Mouse (Mus musculus) intestine, embryonic 16.5 days (tissue): ENCODE data around the gene Pop7. TPM values are rescaled to one million over a fixed set of nuclear protein-coding genes. Genes with fewer than 3 reads are reported as not detected.

Source experiments
- ATAC-seq: fragments of 200-750 bp; cut with Nextera tagmentation; 2 replicates; pipeline ENCODE4 v1.8.0; 2017; ENCODE audit warnings: moderate TSS enrichment, moderate library complexity
- H3K27ac ChIP-seq: fragments of 300-500 bp; sonication (generic); 2 replicates; pipeline ENCODE4 v1.5.1; 2014; ENCODE audit warnings: mild to moderate bottlenecking, low read length
- H3K27me3 ChIP-seq: fragments of 300-500 bp; sonication (generic); replicated peaks from 2 replicates; pipeline ENCODE4 v1.6.1; 2014; ENCODE audit warnings: low read length, control low read depth, mixed read lengths; ENCODE audit not compliant: control insufficient read depth, insufficient read depth
- H3K36me3 ChIP-seq: fragments of 300-500 bp; sonication (generic); 2 replicates; pipeline ENCODE4 v1.6.1; 2014; ENCODE audit warnings: low read length, control low read depth; ENCODE audit not compliant: control insufficient read depth, insufficient read depth
- H3K4me1 ChIP-seq: fragments of 300-500 bp; sonication (generic); 2 replicates; pipeline ENCODE4 v1.6.1; 2014; ENCODE audit warnings: low read length, control low read depth, mixed read lengths; ENCODE audit not compliant: control insufficient read depth, insufficient read depth
- H3K4me2 ChIP-seq: fragments of 300-500 bp; sonication (generic); 2 replicates; pipeline ENCODE4 v1.6.1; 2014; ENCODE audit warnings: low read depth, low read length, control low read depth
- H3K4me3 ChIP-seq: fragments of 300-500 bp; sonication (generic); 2 replicates; pipeline ENCODE4 v1.5.1; 2014; ENCODE audit warnings: mild to moderate bottlenecking, low read length
- H3K9ac ChIP-seq: fragments of 300-500 bp; sonication (generic); 2 replicates; pipeline ENCODE4 v1.6.1; 2014; ENCODE audit warnings: low read depth, low read length
- H3K9me3 ChIP-seq: fragments of 300-500 bp; sonication (generic); 2 replicates; pipeline ENCODE4 v1.6.1; 2016; ENCODE audit warnings: low read length, control low read depth; ENCODE audit not compliant: control insufficient read depth
- WGBS: fragments of 180-500 bp; shearing (Covaris S2); extraction: QIAGEN DNeasy Blood & Tissue Kit; methylation state at CpG from one replicate; pipeline ENCODE4 v1.1.7; 2014; 5-methylcytosine and 5-hydroxymethylcytosine counted together
- polyA plus RNA-seq: library from polyadenylated mRNA; unstranded; fragments of >200 nt; fragmentation: Nextera tagmentation; extraction: Ambion mirVana; gene quantifications from 2 replicates; pipeline ENCODE4 v1.2.1, GENCODE M21; 2015

The Pop7 gene
- polyA plus RNA-seq, 1 experiment from 2014 or later: 62.1 TPM

GRCm38 (mm10) chr5:137521861-137522260, 19.5 kb upstream of the Pop7 start:
- peaks cover 8% of the 10 kb centered on the region for H3K4me1 ChIP-seq
- H3K9ac ChIP-seq: no peak overlapping the region
- H3K36me3 ChIP-seq: peaks cover 50% of the 10 kb centered on the region
- no peak overlapping the region for H3K4me2 ChIP-seq
- no peaks in the 10 kb centered on the region for H3K27me3 ChIP-seq
- ATAC-seq: no peak
- 75% methylated on average over 9 of the region's 9 CpGs for WGBS
- H3K9me3 ChIP-seq: no peaks in the 10 kb centered on the region
- no peak overlapping the region for H3K27ac ChIP-seq
- no peak overlapping the region for H3K4me3 ChIP-seq

GRCm38 (mm10) chr5:137519691-137520550, 17.6 kb upstream of the Pop7 start:
- 91% methylated on average over 27 of the region's 27 CpGs for WGBS
- no peaks in the 10 kb centered on the region for H3K9me3 ChIP-seq
- no peak overlapping the region for H3K4me2 ChIP-seq

DNA sequence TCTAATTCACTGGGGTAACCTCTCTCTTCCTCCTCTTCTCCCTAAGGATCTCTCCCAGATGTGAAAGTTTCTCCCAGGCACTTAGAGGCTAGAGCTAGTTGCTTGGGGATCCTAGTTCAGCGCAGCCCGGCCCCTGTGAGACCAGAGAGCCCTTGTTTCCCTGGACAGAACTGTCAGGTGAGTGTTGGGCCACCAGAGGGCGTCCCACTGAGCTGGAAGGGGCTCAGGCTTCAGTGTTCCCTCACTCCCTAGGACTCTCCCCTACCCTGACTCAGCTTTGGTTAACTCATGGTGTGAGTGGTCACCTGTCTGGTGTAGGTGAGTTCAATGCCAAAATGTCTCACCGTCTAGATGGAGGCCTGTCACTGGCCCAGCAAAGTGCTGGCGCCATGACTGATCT, 16.1 kb upstream of the Pop7 start, which contains the start of gene Gigyf1:
TSS of gene Gigyf1 (plus strand) at position 113 of the 400 bp plus-strand sequence.
- Histone ChIP-seq H3K27me3 (no peaks in the 10 kb centered on the region), H3K4me3 (no peak within 1 kb of the TSS), H3K4me2 (no peak within 1 kb of the TSS), H3K4me1 (peaks cover 5% of the 10 kb centered on the region; the same call in 1 of the 2 replicates), H3K27ac (no peak within 1 kb of the TSS), H3K36me3 (peaks cover 31% of the 10 kb centered on the region), H3K9me3 (no peaks in the 10 kb centered on the region), H3K9ac (no peak within 1 kb of the TSS)
- WGBS: 80% methylated on average over 5 of the region's 5 CpGs
- ATAC-seq: no peak

More at GRCm38 (mm10) chr5:137519691-137520550, 17.6 kb upstream of the Pop7 start:
- no peak overlapping the region for H3K27ac ChIP-seq
- no peak overlapping the region for H3K4me3 ChIP-seq
- H3K9ac ChIP-seq: no peak overlapping the region
- ATAC-seq: no peak
- peaks cover 43% of the 10 kb centered on the region for H3K36me3 ChIP-seq
- no peaks in the 10 kb centered on the region for H3K27me3 ChIP-seq
- H3K4me1 ChIP-seq: no peaks in the 10 kb centered on the region

GRCm38 (mm10) chr5:137514811-137515210, 12.5 kb upstream of the Pop7 start:
- Histone ChIP-seq H3K4me2 (no peak overlapping the region), H3K36me3 (peaks cover 11% of the 10 kb centered on the region), H3K9ac (no peak overlapping the region), H3K4me1 (peaks cover 27% of the 10 kb centered on the region), H3K4me3 (no peak overlapping the region), H3K27me3 (no peaks in the 10 kb centered on the region), H3K27ac (no peak overlapping the region), H3K9me3 (no peaks in the 10 kb centered on the region)
- no peak for ATAC-seq
- WGBS: 85% methylated on average over 3 of the region's 3 CpGs

GRCm38 (mm10) chr5:137513951-137514721, 11.8 kb upstream of the Pop7 start:
- ATAC-seq: no peak
- WGBS: 84% methylated on average over 12 of the region's 12 CpGs

GRCm38 (mm10) chr5:137512847-137513794, 10.8 kb upstream of the Pop7 start:
- H3K9me3 ChIP-seq: no peaks in the 10 kb centered on the region
- ATAC-seq: no peak
- peak overlapping the region; percentile 29; the same call in 1 of the 2 replicates for H3K9ac ChIP-seq
- 77% methylated on average over 11 of the region's 11 CpGs for WGBS
- H3K4me1 ChIP-seq: peaks cover 27% of the 10 kb centered on the region
- H3K27ac ChIP-seq: no peak overlapping the region
- H3K4me3 ChIP-seq: no peak overlapping the region
- no peak overlapping the region for H3K4me2 ChIP-seq
- H3K27me3 ChIP-seq: no peaks in the 10 kb centered on the region
- H3K36me3 ChIP-seq: no peaks in the 10 kb centered on the region

More at GRCm38 (mm10) chr5:137513951-137514721, 11.8 kb upstream of the Pop7 start:
- Histone ChIP-seq H3K4me1 (peaks cover 27% of the 10 kb centered on the region), H3K27me3 (no peaks in the 10 kb centered on the region), H3K27ac (no peak overlapping the region), H3K4me2 (no peak overlapping the region), H3K9me3 (no peaks in the 10 kb centered on the region), H3K4me3 (no peak overlapping the region), H3K9ac (no peak overlapping the region), H3K36me3 (peaks cover 9% of the 10 kb centered on the region)

DNA sequence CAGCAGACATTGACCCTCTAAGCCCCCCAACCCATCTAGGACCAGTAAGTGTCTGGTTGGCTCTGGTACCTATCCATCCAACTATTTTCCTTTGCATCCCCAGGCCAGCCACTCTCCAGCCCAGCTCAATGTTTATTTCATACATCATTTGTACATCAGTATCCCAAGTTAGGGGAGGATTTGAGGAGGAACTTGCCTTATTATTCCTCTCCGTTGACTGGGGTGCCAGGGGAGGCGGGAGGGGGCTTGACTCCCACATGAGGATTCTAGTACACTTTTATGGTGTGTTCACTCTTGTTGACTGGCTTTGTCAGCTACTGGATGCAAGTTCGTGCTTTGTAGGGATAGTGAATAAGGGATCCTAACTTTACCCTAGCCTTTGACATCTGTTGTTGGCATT, 9.4 kb upstream of the Pop7 start:
- WGBS: 48% methylated on average over 3 of the region's 3 CpGs
- no peak for ATAC-seq
- H3K9ac ChIP-seq: peak overlapping the region; percentile 99; the same call in 1 of the 2 replicates

DNA sequence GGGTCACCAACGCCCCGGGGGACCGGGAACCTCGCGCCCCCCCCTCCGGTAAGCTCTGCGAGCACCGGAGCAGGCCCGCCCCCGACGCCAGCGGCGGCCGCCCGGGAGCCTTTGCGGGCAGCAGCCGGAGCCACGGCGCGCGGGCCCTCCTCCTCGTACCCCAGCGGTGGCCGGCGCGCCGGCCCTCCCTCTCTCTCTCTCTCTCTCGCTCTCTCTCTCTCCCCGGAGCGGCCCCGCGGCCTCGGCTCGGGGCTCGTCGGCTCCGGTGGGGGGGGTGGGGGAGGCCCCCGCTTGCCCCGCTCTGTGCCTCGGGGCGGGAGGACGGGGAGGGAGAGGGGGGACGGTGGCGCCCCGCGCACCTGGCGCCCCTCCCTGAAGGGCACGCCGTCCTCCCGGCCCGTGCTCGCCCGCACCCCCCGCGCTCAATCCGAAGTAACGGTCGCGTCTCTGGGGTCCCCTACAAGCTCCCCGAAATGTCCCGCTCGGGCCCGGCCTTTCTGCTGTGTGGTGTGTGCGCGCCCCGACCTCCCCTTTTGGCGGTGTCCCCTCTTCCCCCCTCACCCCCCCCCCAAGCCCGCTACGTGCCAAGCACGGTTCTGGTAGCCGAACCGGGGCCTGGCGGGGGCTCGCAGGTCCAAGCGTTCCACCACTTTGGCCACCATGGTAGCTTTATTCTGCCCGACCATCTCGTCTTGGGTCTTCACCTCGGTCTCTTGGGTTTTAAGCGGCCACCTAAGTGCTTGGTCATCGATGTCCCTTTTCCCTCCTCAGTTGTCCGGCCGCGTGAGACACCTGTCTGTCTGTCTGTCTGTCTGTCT, 8.5 kb upstream of the Pop7 start:
- Histone ChIP-seq H3K4me1 (peaks cover 27% of the 10 kb centered on the region), H3K9ac (peak overlapping the region; percentile 99), H3K27ac (peak overlapping the region; percentile 78), H3K4me3 (peak overlapping the region; percentile 95), H3K36me3 (no peaks in the 10 kb centered on the region), H3K27me3 (no peaks in the 10 kb centered on the region), H3K4me2 (peak overlapping the region; percentile 87), H3K9me3 (no peaks in the 10 kb centered on the region)
- under 1% methylated on average over 62 of the region's 83 CpGs for WGBS
- ATAC-seq: peak; percentile 52

More for the DNA sequence above, 9.4 kb upstream of the Pop7 start:
- H3K27me3 ChIP-seq: no peaks in the 10 kb centered on the region
- H3K27ac ChIP-seq: no peak overlapping the region
- H3K4me2 ChIP-seq: peak overlapping the region; percentile 87
- peak overlapping the region; percentile 95 for H3K4me3 ChIP-seq
- H3K4me1 ChIP-seq: peaks cover 27% of the 10 kb centered on the region
- no peaks in the 10 kb centered on the region for H3K36me3 ChIP-seq
- no peaks in the 10 kb centered on the region for H3K9me3 ChIP-seq
